Mouse (Mus musculus) olfactory bulb, adult 2 months (tissue): ENCODE measurements around the gene Gmds.

ENCODE experiments used
- CTCF ChIP-seq: fragments of 200-500 bp; IDR thresholded peaks from 2 replicates; pipeline ENCODE4 v1.5.1; 2012; ENCODE audit warnings: low read depth, mild to moderate bottlenecking, low read length, moderate library complexity; ENCODE audit not compliant: insufficient read depth
- POLR2A ChIP-seq: fragments of 200-500 bp; IDR thresholded peaks from 2 replicates; pipeline ENCODE4 v1.6.1; 2012; ENCODE audit warnings: mild to moderate bottlenecking, low read depth, low read length, moderate library complexity; ENCODE audit not compliant: insufficient read depth

GRCm38 (mm10) chr13:31782063-31782462 is 556.5 kb downstream of the Gmds start:
- TF ChIP-seq CTCF (no peak), POLR2A (no peak)
